Mouse (Mus musculus) lung, postnatal 0 days (tissue): ENCODE results near the gene Lrrc71. TPM values are rescaled to one million over a fixed set of nuclear protein-coding genes. Genes with fewer than 3 reads are reported as not detected.

Experiments
- ATAC-seq: fragments of 200-750 bp; cut with Nextera tagmentation; 2 replicates; pipeline ENCODE4 v1.8.0; 2017; ENCODE audit warnings: moderate library complexity
- DNase-seq: peaks from one replicate; pipeline ENCODE4 v3.0.0-alpha.2; 2016; ENCODE audit warnings: low spot score
- H3K27ac ChIP-seq: fragments of 300-500 bp; sonication (generic); 2 replicates; pipeline ENCODE4 v1.5.1; 2014; ENCODE audit warnings: antibody characterized with exemption, mild to moderate bottlenecking, low read length, mixed read lengths
- H3K27me3 ChIP-seq: fragments of 300-500 bp; sonication (generic); replicated peaks from 2 replicates; pipeline ENCODE4 v1.6.1; 2014; ENCODE audit warnings: low read length, mixed read lengths; ENCODE audit not compliant: insufficient read depth
- H3K36me3 ChIP-seq: fragments of 300-500 bp; sonication (generic); 2 replicates; pipeline ENCODE4 v1.6.1; 2014; ENCODE audit warnings: low read length, mixed read lengths; ENCODE audit not compliant: insufficient read depth
- H3K4me1 ChIP-seq: fragments of 300-500 bp; sonication (generic); 2 replicates; pipeline ENCODE4 v1.6.1; 2014; ENCODE audit warnings: antibody characterized with exemption, low read depth, low read length, mixed read lengths; ENCODE audit not compliant: insufficient read depth
- H3K4me2 ChIP-seq: fragments of 300-500 bp; sonication (generic); replicated peaks from 2 replicates; pipeline ENCODE4 v1.6.1; 2014; ENCODE audit warnings: low read depth, mild to moderate bottlenecking, low read length, moderate library complexity, mixed read lengths
- H3K4me3 ChIP-seq: fragments of 300-500 bp; sonication (generic); 2 replicates; pipeline ENCODE4 v1.5.1; 2014; ENCODE audit warnings: low read depth, low read length
- H3K9ac ChIP-seq: fragments of 300-500 bp; sonication (generic); replicated peaks from 2 replicates; pipeline ENCODE4 v1.6.1; 2014; ENCODE audit warnings: low read depth, mild to moderate bottlenecking
- H3K9me3 ChIP-seq: fragments of 300-500 bp; sonication (generic); 2 replicates; pipeline ENCODE4 v1.6.1; 2016; ENCODE audit warnings: low read length, mixed read lengths
- CTCF ChIP-seq: IDR thresholded peaks from 2 replicates; pipeline ENCODE4 v1.5.1; 2016; ENCODE audit warnings: antibody characterized with exemption, mild to moderate bottlenecking
- EP300 ChIP-seq: IDR thresholded peaks from 2 replicates; pipeline ENCODE4 v1.6.1; 2016; ENCODE audit warnings: antibody characterized with exemption, mild to moderate bottlenecking, control low read depth
- WGBS: fragments of 180-500 bp; shearing (Covaris S2); extraction: QIAGEN DNeasy Blood & Tissue Kit; methylation state at CpG from one replicate; pipeline ENCODE4 v1.1.7; 2014; 5-methylcytosine and 5-hydroxymethylcytosine counted together
- polyA plus RNA-seq: library from polyadenylated mRNA; unstranded; fragments of >200 nt; fragmentation: Nextera tagmentation; extraction: Ambion mirVana; gene quantifications from 2 replicates; pipeline ENCODE4 v1.2.1, GENCODE M21; 2015

Lrrc71 gene
- polyA plus RNA-seq, 1 experiment from 2014 or later, result 8.9 TPM

DNA sequence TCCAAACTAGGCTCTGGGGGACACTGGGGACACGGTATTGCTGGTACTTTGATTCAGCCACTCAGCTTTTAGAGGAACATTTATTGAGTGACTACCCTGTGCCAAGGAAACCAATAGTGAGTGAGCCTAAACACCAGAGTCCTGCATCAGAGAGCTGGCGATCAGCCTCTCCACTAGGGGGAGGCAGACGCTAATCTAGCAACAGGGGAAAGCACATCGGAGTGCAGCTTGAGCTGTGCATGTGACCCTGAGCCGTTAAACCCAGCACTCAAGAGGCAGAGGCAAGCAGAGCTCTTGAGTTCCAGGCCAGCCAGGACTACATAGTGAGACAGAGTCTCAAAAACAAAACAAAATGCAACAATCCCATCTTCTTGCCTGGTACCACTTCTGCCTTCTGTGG is 611 bp upstream of the Lrrc71 start:
- Histone ChIP-seq H3K9me3 (no peaks in the 10 kb centered on the region), H3K4me2 (no peak overlapping the region), H3K27ac (no peak overlapping the region), H3K27me3 (no peaks in the 10 kb centered on the region), H3K4me1 (peaks cover 3% of the 10 kb centered on the region; the same call in 1 of the 2 replicates), H3K9ac (no peak overlapping the region), H3K4me3 (no peak overlapping the region), H3K36me3 (peaks cover 6% of the 10 kb centered on the region; the same call in 1 of the 2 replicates)
- TF ChIP-seq EP300 (no peak), CTCF (peak; percentile 86)
- 14% methylated on average over 5 of the region's 5 CpGs for WGBS
- DNase-seq (peak; percentile 70), ATAC-seq (peak; percentile 66)

DNA sequence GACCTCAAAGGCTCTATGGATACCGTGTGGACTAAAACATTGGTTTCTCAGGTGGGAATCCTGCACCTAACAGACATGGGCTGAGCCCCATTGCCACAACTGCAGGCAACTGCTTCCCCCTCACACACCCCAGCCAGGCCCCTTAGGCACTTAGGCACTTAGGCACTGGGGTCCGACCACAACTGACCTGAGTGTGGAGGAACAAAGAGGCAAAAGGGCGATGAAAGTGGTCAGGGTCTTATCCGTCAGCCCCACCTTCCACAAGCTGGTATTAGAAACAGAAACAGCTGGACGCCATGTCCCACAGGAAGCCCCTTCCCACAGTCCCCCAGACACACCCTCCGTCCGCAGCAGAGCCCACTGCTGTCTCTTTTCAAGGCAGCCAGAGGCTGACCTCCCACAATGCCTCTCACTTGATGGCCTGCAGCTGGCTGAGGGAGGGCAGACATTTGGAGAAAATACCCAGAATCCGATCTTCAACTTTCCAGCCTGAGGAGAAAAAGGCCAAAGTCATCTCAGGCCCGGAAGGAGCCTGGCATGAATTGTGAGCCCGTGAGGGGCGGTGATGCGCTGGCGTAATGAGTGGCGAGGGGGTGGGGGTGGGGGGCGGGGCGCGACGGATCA is 3.3 kb downstream of the Lrrc71 start:
- 29% methylated on average over 18 of the region's 18 CpGs for WGBS
- Histone ChIP-seq H3K36me3 (no peaks in the 10 kb centered on the region), H3K4me3 (no peak overlapping the region), H3K9me3 (no peaks in the 10 kb centered on the region), H3K4me2 (peak overlapping the region; percentile 40), H3K27ac (peak overlapping the region; percentile 47; the same call in 1 of the 2 replicates), H3K27me3 (no peaks in the 10 kb centered on the region), H3K4me1 (peaks cover 3% of the 10 kb centered on the region; the same call in 1 of the 2 replicates), H3K9ac (no peak overlapping the region)
- DNase-seq (peak; percentile 63), ATAC-seq (peak; percentile 54)
- TF ChIP-seq EP300 (no peak), CTCF (no peak)

DNA sequence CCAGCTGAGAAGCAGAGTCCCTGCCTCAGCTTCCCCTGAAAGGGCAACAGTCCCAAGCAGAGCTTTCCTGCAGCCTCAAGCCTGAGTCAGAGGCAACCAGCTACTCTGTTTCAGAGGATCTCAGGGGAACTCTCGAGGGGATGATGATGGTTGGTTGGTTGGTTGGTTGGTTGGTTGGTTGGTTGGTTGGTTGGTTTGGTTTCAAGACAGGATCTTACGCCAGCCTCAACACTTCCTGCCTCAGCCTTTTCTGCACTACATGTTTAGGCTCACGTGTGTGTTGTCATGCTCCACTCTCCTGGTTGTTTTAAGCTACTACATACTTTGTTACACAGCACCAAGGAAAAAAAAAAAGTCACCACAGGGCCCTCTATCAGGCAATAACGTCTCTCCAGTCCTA is 4.5 kb downstream of the Lrrc71 start:
- Histone ChIP-seq H3K36me3 (no peaks in the 10 kb centered on the region), H3K9ac (no peak overlapping the region), H3K4me1 (peaks cover 3% of the 10 kb centered on the region; the same call in 1 of the 2 replicates), H3K9me3 (no peaks in the 10 kb centered on the region), H3K27ac (no peak overlapping the region), H3K27me3 (no peaks in the 10 kb centered on the region), H3K4me2 (no peak overlapping the region), H3K4me3 (no peak overlapping the region)
- WGBS, result 82% methylated on average over 4 of the region's 4 CpGs
- DNase-seq (no peak), ATAC-seq (no peak)
- TF ChIP-seq CTCF, result no peak
- no peak for TF ChIP-seq EP300

DNA sequence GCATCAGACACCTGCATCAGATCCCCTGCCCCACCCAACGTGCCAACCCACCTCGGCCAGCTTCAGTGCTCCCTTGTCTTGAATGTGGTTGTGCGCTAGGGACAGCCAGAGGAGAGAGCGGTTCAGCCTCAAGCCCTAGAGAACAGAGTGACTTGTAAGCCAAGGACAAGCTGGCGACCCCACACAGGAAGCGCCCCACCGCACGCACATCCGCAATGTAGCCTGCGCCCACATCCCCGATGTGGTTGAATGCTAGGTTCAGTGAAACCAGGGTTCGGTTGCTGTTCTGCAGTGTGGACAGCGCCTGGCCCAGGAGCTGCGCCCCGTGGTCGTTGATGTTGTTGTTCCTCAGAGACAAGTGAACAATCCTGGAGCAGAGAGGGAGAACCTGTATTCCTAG is 5.7 kb downstream of the Lrrc71 start:
- no peak for TF ChIP-seq CTCF
- TF ChIP-seq EP300, result no peak
- H3K27me3 ChIP-seq, result no peaks in the 10 kb centered on the region
- no peak overlapping the region for H3K4me3 ChIP-seq
- H3K27ac ChIP-seq, result no peak overlapping the region
- WGBS, result 82% methylated on average over 16 of the region's 16 CpGs
- H3K36me3 ChIP-seq, result no peaks in the 10 kb centered on the region
- no peak overlapping the region for H3K4me2 ChIP-seq
- no peaks in the 10 kb centered on the region for H3K9me3 ChIP-seq
- no peak for DNase-seq
- no peak for ATAC-seq
- H3K9ac ChIP-seq, result no peak overlapping the region
- H3K4me1 ChIP-seq, result peaks cover 3% of the 10 kb centered on the region; the same call in 1 of the 2 replicates

DNA sequence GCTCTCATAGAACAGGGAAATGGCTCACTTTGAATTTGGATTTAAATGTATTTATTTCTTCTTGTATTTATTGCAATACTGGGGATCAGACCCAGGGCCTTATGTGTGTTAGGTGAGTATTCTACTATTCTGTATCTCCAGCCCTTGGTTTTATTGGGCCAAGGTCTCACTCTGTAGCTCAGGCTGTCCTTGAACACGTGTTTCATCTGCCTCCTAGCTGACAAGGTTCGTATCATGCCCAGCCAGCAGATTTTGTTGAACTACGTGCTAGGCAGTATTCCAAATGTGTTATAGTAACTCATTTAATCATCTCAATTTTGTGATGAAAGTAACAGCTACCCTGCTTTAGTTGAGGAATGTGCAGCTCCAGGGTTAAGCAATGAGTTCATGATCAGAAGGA is 6.4 kb downstream of the Lrrc71 start:
- no peak for ATAC-seq
- no peaks in the 10 kb centered on the region for H3K9me3 ChIP-seq
- no peak overlapping the region for H3K27ac ChIP-seq
- no peak for DNase-seq
- H3K9ac ChIP-seq, result no peak overlapping the region
- no peak overlapping the region for H3K4me3 ChIP-seq
- TF ChIP-seq EP300 (no peak), CTCF (no peak)
- no peak overlapping the region for H3K4me2 ChIP-seq
- 73% methylated on average over 3 of the region's 3 CpGs for WGBS
- H3K27me3 ChIP-seq, result no peaks in the 10 kb centered on the region
- H3K4me1 ChIP-seq, result peaks cover 3% of the 10 kb centered on the region; the same call in 1 of the 2 replicates
- no peaks in the 10 kb centered on the region for H3K36me3 ChIP-seq

DNA sequence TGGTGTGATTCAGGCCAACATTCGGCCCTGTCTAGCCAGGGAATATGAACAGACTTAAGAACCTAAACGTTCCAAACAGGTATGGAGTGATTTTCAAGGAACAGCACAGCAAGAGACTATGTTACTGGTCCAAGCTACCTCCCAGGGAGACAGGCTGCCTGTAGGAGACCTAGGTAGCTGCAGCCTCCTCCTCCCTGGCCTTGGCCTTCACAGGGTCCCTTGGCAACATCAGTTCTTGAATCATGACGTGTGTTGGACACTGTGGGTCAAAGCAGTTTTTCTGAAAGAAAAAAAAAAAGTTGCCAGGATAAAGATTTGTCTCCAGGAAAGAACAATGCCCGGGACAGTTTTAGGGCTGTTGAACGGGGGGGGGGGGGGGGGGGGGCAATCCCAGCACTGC is 9.5 kb downstream of the Lrrc71 start:
- H3K27me3 ChIP-seq, result no peaks in the 10 kb centered on the region
- no peak for TF ChIP-seq CTCF
- TF ChIP-seq EP300, result no peak
- H3K9me3 ChIP-seq, result no peaks in the 10 kb centered on the region
- no peak overlapping the region for H3K9ac ChIP-seq
- ATAC-seq (no peak), DNase-seq (no peak)
- peaks cover 21% of the 10 kb centered on the region; the same call in 1 of the 2 replicates for H3K36me3 ChIP-seq
- WGBS, result 80% methylated on average over 5 of the region's 5 CpGs
- no peak overlapping the region for H3K27ac ChIP-seq
- no peak overlapping the region for H3K4me3 ChIP-seq
- no peaks in the 10 kb centered on the region for H3K4me1 ChIP-seq
- no peak overlapping the region for H3K4me2 ChIP-seq
